Mouse (Mus musculus) layer of hippocampus, adult 9-10 months (tissue): ENCODE measurements around the gene Lhfpl2.

Experiments
- DNase-seq: peaks from one replicate; pipeline ENCODE4 v3.0.0; 2022; ENCODE audit warnings: low spot score

Lhfpl2 gene

DNA sequence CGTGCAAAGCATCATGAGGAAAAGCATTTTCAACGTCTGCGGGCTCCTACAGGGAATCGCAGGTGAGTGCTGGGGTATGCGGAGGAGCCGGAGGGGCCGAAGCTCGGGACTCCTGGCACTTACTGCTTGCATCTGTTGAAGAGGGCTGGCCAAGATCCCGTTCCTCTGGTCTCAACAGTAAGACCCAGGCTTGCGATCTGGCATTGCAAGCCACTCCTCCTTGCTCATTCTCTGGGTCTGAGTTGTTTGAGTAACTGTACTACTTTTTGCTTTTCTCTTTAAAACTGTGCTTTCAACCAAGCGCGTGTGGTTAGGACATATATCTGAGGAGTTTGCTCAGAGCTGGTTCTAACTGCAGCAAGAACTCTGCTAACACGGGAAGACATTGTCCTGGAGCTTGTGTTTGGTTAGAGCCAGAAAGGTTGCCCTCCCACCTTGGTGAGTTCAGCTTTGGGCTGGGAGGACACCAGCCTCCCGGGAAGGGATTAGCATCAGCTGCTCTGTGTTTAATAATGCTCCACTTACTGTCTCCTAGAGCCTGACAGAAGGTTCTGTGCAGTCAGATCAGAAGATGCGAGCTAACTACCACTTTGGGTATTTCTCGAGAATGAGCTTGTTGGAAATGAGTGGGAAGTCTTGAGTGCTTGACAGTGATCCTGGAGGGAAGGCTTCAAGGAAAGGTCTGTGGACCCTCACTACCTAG, 117.1 kb downstream of the Lhfpl2 start:
- no peak for DNase-seq

DNA sequence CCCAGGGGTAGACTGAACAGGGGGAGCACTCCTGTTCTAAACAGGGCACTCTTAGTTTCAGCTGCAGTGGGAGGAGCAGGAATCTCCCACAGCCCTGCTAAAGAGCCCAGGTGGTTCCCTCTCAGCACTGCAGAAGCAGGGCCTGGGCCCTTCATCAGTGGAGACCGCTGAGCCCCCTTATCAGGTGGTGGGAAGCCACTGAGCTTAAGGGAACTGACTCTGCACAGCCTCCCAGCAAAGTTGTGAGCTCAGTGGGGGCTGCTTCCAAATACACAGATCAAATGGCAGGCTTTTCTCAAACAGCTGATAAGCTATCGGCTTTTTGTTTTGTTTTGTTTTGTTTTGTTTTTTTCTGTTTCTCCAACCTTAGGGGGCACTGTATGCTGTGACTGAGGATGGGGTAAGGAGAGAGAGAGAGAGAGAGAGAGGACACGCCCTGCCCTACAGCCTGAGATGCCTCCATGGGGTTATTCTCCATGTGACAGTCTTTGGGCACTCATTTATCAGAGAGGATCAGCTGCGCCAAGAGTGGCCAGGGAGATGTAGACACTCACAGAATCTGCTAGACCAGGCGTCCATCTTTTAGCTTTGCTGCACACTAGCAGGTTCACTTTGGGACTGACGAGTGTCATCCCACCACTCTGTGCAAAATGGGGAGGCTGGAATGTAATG, 117.9 kb downstream of the Lhfpl2 start:
- no peak for DNase-seq

DNA sequence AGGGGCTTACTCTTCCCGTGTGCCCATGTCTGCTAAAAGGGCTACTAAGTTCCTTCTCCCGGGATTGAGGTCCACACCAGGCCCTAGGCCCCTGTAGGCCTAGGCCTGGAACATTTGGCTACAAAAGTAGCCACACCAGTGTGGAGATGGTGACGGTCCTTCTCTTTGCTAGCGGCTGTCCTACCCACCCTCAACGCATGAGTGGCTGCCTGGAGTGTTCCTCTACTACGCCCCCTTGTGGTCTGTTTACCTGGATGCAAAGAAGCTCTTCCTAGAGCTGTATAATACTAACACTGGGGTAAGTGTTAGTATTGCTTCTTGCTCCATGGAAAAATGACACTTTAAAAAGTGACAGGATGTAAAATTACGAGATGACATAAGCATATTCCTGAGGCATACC, 119.6 kb downstream of the Lhfpl2 start:
- no peak for DNase-seq

DNA sequence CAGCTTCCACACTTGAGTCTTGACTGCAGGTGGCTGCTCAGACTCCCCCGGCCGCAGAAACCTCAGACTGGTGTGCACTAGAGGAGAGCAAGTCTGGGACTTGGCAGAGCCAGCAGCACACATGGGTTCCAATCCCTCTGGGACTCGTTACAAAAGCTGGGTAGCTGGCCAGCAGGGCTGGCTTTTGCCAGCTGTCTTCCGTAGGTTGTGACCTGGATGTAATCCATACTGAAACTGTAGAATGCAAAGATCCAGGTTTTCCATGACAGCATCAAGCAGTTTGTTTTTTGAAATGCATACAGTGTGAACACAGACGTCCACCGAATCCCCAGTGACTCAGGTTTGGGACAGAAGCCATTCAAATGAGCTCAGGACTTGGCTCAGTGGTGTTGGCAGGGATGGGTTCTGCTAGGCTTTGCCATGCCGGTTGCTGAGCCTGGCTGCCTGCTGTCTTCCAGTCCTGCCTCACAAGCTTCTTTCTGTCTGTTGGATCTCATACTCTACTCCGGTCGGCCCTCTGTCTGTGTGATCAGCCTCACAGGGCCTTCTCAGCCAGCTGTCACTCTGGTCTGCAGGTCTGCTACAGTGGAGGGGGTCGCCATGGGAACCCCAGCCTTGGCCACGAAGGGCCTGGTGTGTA, 120.9 kb downstream of the Lhfpl2 start:
- DNase-seq: peak; percentile 68

DNA sequence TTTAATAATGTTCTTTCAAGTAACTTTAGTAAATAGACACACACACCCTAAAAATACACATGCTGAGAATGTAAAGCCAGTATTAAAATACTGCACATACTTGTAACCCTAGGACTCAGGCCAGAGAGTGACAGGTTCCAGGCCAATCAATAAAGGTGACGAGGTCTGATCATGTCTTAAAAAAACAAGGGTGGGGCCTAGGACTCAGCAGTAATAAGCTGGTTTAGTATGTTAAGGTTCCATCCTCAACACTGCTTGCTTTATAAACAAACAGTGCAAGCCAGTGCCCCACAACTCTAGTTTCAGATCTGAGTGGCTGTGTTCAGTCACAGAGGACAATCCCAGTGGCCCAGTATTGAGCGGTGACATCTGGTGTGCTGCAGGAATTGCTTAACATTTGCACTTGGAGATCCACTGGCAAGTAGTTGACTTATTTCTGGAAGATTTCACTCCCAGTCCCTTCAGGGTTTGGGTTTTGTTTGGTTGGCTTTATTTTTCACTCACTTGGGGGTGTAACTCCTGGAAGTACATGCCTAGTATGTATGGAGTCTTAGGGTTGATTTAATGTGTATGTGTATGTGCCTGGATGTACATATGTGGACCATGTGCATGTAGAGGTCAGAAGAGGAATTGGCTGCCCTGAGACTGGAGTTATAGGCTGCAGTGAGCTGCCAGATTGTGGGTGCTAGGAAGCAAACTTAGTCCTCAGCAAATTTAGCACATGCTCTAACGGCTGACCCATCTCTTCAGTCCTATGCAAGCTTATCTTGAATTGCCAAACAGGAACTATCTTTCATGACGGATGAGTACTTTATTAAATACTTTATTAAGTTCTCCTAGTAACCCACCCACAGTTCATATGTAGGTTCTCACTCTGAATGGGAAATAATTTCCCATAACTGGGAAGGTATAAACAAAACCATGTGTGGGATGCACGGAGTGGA, 123.2 kb downstream of the Lhfpl2 start:
- DNase-seq: no peak

DNA sequence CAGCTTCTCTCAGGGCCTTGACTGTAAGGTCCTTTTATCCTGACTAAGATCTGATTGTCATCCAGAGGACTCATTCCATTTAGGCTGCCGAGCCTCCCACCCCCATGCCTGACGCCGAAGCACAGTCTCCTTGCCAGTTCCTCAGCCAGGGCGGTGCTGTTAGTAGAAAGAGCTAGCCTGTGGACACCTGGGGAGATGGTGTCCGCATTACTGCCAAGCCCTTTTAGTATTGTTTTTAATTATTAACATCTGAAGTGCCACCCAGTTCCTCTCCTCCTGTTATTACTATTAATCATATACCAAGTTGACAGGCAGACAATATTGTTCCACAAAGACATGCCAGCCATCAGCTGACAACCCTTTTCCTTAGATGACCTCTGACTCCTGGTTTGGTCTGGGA, 124.4 kb downstream of the Lhfpl2 start:
- no peak for DNase-seq

DNA sequence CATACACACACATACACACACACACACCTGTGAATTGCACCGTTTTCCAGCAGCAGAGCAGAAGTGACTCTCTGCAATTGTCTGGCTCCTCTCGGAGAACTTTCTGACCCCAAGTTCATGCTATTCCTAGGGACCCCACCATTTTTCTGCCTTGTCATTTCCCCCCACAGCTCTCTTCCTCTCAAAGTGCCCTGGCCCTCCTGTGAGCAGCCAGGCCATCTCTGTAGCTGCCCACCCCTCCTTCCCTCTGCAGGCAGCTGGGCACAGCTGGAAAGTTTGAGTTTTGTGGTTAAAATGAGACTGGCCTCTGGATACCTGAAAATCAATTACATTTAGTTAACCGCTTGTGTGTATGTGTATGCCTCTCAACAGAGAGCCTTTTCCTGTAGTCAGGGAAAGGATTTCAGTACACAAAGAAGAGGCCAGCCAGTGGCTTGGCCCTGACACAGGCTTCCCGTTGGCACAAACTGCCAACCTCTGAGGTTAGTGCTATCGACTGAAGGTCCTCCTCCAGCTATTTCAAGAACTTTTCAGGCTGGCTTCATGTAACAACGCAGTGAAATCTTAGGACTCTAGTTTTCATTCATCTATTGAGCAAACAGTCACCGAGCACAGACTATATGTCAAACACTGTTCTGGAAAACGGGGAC, 125.9 kb downstream of the Lhfpl2 start:
- DNase-seq: no peak

DNA sequence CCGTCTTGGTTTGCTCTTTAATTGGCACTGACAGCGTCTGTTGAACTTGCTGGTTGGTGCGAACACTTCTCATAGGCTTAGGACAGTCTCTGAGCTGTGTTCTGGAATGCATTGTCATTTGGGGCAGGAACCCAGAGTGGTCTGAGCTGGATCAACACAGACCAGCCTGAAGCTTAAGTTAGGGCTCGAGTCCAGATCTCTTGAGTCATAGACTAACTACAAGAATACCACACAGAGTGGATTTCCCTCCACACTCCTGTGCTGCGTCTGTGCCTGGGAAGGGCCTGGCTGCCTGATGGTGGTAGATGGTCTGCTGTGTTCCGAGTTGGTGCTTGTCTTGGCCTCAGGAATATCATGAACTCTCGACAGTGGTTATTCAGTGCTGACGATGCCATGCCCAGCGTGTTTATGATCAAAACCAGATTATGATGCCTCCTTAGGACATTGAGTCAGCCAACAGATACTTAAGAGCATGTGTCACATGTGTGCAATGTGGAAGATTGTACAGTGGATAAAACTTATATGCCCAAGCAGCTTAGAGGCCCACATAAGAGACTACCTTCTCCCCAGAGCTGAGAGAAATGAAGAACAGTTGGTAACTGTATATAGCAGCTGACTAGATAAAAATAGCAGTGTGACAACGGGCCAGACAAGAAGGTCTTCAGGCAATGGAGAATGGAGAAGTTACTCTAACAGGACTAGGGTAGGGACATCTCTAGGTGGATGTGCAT, 127.3 kb downstream of the Lhfpl2 start:
- no peak for DNase-seq

DNA sequence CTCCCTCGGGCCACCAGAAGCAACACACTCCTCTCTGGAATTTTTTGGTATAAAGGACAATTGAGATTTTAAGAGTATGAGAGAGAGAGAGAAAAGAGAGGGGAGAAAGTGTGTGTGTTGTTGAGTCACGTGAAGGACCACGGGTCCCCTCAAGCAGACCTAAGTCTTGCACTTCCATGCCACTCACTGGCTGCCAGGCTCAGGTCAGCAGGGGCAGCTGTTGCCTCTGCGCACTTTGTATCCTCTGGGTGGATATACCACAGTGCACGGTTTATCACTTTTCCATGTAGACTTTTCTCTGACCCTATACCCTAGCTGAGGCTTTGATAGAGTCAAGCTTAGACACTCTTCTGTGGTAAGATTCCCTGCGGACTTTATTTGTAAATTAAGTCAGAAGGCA, 128.0 kb downstream of the Lhfpl2 start:
- no peak for DNase-seq

DNA sequence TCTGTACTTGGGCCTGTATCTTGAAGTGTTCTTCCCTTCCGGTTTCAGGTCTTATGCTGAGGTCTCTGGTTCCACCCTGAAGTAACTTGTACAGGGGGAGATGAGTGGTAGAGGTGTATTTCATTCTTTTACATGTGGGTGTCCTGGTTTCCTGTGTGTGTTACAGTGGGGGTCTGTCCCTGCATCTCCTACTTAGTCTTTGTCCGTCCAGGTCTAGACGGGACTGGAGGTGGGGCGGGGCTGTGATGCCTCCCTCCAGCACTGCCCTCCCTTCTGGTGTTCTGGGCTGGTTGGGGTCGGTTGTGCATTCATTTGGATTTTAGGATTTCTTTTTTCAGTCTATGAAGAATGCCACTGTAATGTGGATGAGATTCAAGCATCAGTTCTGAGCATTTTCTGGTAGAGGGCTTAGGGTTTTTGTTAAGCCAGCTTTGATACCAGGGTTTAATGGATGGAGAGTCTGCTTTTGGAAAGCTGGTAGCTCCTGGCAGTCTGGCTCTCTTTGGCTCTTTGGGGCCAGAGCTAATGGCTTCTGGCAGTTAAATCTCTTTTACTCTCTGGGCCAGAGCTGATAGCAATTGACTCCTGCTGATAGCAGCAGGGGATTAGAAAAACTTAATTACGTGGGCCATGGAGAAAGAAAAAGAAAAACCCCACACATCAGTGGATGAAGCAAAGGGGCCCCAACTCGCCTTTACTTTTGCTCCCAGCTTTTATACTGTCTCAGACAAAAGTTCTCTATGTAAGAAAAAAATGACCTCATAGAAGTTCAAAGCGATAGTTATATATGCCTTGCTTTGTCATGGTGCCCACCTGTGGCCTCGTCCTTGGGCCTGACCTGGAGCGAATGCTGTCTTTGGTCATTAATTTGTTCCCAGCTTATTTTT, 130.8 kb downstream of the Lhfpl2 start:
- no peak for DNase-seq

DNA sequence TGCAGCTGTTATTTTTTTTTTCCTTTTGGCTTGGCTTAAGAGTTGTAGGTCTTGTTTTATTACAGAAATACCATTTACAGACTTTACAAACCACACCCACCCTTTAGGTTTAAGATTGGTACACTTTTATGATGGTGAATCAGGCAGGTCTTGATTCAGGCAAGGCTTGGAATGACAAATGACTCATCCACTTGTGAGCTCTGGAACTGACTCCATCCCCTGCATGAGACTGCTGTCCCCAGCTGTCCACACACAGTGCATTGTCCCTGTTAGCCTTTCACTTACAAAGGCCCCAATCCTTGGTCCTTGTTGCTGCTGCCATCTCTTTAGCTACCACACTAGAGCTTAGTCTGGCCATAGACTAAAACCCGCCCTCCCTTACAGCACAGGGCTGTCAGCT, 132.8 kb downstream of the Lhfpl2 start:
- DNase-seq: no peak

DNA sequence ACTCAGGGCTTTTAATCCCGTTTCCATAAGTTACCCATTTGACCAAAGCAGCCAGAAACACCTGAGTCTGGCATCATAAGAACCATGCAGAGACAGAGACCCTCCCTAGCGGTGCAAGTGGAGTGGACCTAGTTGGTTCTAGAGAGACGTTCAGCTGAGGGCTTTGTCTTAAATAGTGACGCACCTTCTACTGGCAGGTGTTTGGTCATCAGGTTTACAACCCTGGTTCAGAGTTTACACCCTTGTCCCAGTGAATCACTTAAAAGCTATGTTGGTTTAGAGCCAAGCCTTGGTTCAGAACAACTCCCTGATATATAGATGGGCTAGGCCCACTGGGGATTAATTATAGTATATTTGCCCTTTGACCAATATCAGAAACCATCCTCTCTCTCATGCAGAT, 135.6 kb downstream of the Lhfpl2 start:
- DNase-seq: no peak

DNA sequence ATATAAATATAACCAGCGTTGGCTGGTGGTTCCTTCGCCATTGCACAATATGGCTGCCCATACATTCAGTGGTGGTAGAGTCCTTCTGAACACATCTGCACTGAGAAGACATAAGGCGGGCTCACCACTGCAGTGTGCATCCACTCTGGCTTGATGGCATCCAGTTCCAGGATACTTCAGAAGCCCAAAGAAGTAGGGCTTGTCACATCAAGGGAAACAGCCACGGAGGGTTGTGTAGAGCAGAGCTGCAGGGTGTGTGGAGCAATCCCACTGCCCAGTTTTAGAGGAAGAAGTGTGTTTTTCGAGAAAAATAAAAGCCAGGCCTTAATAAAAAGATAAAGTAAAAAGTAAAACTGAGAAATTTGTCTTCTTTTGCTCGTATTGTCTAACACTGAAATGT, 141.0 kb downstream of the Lhfpl2 start:
- no peak for DNase-seq

DNA sequence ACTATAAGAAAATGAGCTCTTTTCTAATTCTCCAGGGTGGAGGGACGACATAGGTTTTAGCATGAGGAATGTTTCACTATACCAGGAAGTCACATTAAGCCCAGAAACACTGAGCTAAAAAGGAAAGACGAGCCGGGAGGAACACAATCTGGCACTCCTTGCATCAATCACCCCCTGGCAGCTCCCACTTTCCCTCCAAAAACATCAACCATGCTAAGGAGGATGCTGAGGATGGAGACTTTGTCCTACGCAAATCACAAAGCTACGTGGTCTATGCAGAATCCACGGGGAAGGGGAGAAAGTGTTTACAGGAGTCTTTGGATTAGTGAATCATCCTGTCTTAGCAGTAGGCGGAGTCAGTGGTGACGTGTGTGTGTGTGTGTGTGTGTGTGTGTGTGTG, 142.2 kb downstream of the Lhfpl2 start:
- no peak for DNase-seq

DNA sequence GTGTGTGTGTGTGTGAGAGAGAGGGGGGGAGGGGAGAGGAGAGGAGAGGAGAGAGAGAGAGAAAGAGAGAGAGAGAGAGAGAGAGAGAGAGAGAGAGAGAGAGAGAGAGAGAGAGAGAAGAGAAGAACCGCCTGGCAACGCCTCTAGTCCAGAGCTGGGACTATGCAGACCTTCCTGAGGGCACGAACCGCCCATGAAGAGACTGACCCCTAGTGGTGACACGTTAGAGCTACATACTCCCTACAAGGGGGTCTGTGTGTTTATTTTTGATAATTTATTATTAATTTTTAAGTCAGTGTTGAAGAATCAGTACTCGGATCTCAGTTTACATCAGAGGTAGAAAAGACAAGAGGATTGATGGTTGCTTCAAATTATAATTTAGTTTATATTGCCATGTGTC, 147.6 kb downstream of the Lhfpl2 start:
- no peak for DNase-seq

DNA sequence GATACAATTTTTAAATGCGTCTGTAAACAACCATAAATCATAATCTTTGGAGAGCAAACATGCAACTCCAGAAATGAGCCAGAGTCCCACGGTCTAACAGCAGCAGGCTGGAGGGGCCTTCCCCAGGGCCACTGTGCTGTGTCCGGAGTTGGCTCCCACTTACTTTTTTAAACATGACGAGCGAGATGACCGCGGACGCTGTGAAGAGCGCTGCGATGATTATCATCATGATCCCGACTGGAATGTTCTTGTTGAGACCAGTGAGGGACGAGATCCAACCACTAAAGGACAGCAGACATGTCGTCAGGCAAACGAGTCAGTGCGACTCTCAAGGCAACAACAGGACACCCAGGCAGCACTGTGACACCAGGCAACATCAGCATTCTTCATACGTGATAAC, 150.4 kb downstream of the Lhfpl2 start:
- DNase-seq: no peak

DNA sequence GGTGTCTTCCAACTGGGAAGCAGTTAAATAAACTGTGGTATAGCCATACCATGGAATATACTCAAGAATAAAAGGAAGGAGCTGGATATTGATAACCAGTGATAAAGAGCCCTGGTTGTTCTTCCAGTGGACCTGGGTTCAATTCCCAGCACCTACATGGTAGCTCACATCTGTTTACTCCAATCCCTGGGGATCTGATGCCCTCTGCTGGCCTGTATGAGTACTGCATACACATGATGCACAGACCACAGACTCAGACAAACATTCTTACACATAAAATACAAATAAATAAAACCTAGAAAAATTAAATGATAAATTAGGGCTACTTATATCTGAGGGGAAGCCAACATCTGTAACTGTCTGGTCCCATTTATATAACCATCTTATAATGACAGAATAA, 151.3 kb downstream of the Lhfpl2 start:
- no peak for DNase-seq

DNA sequence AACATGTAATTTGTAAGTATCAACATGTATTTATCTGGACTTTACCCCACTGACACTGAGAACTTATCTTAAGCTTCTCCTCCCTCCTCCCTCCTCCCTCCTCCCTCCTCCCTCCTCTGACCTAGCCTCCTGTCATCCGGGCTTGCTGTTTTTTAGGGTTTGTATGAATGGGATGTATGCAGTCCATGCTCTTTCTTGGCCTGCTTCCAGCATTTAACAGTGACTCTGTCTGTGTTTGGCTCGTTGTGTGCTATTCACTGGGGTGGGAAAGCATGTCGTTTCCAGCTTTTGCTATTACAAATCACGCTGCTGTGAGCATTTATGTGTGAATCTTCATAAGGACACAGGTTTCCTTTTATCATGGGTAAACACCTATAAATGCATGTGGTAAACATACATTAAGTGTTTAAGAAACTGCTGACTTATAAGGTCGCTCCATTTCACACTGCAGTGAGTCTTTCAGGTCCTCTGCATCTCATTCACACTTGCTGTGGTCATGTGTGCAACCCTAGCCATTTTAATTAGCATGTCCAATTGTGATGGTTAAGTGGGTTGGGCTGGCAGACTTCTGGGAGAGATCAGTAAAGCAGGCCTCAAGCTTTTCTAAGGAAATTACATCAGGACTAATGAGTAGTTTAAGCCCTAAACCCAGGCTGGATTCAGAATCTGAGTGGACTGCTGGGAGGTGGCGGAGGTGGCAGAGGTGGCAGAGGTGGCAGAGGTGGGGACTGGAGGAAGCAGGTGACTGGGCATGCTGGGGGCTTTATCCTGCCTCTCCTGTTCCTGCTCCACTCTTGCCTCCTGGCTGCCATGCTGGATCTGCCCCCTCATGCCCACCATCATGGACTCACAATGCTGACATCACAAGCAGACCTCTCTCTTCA, 153.9 kb downstream of the Lhfpl2 start:
- no peak for DNase-seq

DNA sequence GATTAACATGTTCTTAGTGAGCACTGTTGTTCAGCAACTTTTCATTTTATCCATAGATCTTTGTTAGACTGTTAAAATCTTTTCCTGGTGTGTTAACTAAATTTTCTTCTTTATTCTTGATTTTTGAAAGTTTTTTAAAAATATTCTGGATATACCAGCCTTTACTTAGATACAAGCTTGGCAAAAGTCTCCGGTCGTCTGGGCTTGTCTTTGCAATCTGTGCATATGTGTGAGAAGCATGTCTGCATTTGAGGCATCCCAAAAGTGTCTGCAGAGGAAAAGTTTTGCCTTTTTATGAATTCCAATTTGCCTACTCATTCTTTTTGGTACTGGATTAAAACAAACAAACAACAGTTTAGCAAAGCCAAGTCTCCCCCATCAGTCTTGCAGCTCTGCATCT, 154.6 kb downstream of the Lhfpl2 start:
- DNase-seq: no peak
